In genomic region chr16:96391070-96391469, GRCm38 (mm10) we compare ENCODE assay signal across 18 mouse cellular contexts. TPM values are rescaled to one million over a fixed set of nuclear protein-coding genes. Genes with fewer than 3 reads are reported as not detected.
DNase-seq lines count a peak whose midpoint lies in the region; ATAC-seq and TF ChIP-seq lines count a peak whose summit lies in the region.
"Had no signal": no experiment of that assay in that cellular context is flagged by ENCODE, and none has a peak within 500 bp of the region (broad histone marks: within the 10 kb centered on the region; RNA-seq: fewer than 3 reads in every experiment).

No protein-coding gene starts in this region.

- H3K4me1 ChIP-seq in kidney, adult 2 months (ENCODE audit: control insufficient read depth, insufficient read depth, low read length) = no peaks in the 10 kb centered on the region
- no peaks in the 10 kb centered on the region for H3K4me1 ChIP-seq in kidney, embryonic 16.5 days (ENCODE audit: insufficient read depth, low read length)
- H3K4me1 ChIP-seq in liver, postnatal 0 days (ENCODE audit: insufficient read depth) = no peaks in the 10 kb centered on the region
- H3K4me1 ChIP-seq: forebrain, embryonic 15.5 days; heart, embryonic 13.5 days; intestine, embryonic 15.5 days; liver, embryonic 13.5 days; midbrain, embryonic 13.5 days had no signal

- no peak overlapping the region for H3K27ac ChIP-seq in kidney, adult 2 months (ENCODE audit: insufficient read depth, low read depth, low read length)
- no peak overlapping the region for H3K27ac ChIP-seq in kidney, embryonic 16.5 days (ENCODE audit: low read length)
- no peak overlapping the region for H3K27ac ChIP-seq in liver, postnatal 0 days (ENCODE audit: low read depth)
- H3K27ac ChIP-seq: forebrain, embryonic 15.5 days; heart, embryonic 13.5 days; intestine, embryonic 15.5 days; liver, embryonic 13.5 days; midbrain, embryonic 13.5 days had no signal

- TF ChIP-seq POLR2A in kidney, adult 2 months (IDR thresholded peaks at IDR 0.05; ENCODE audit: low read depth, low read length) = no peak

- no peak; the same call in 1 of the 2 replicates for TF ChIP-seq CTCF in kidney, adult 2 months (conservative IDR thresholded peaks at IDR 0.05; ENCODE audit: insufficient read depth, insufficient read length, low read depth, low read length)
- peak; percentile 33 for TF ChIP-seq CTCF in liver, postnatal 0 days (IDR thresholded peaks at IDR 0.05; ENCODE audit: low read depth)
- TF ChIP-seq CTCF in Patski (IDR thresholded peaks at IDR 0.05) = peak; percentile 56

- CTCF ChIA-PET in Patski (lab: Charles Lee) = no interaction called here

- in situ Hi-C loops in Patski (cut with MboI; ENCODE audit: low pct_unique_long_range_greater_than_20kb) = no loop called here

- H3K9me3 ChIP-seq in kidney, embryonic 16.5 days (ENCODE audit: low read length) = no peaks in the 10 kb centered on the region
- no peaks in the 10 kb centered on the region for H3K9me3 ChIP-seq in liver, postnatal 0 days (ENCODE audit: low read length)
- H3K9me3 ChIP-seq: forebrain, embryonic 15.5 days; heart, embryonic 13.5 days; intestine, embryonic 15.5 days; liver, embryonic 13.5 days; midbrain, embryonic 13.5 days had no signal

- no peak overlapping the region for H3K9ac ChIP-seq in kidney, embryonic 16.5 days (replicated peaks; ENCODE audit: low read length)
- H3K9ac ChIP-seq in liver, postnatal 0 days (replicated peaks) = no peak overlapping the region
- H3K9ac ChIP-seq: forebrain, embryonic 15.5 days; heart, embryonic 13.5 days; intestine, embryonic 15.5 days; liver, embryonic 13.5 days; midbrain, embryonic 13.5 days had no signal

- H3K27me3 ChIP-seq in kidney, adult 2 months (replicated peaks; ENCODE audit: control insufficient read depth, insufficient read depth, low read length) = no peaks in the 10 kb centered on the region
- H3K27me3 ChIP-seq in kidney, embryonic 16.5 days (ENCODE audit: insufficient read depth, low read length) = no peaks in the 10 kb centered on the region
- no peaks in the 10 kb centered on the region for H3K27me3 ChIP-seq in liver, postnatal 0 days (ENCODE audit: insufficient read depth, low read length)
- no peaks in the 10 kb centered on the region for H3K27me3 ChIP-seq in Patski
- H3K27me3 ChIP-seq: forebrain, embryonic 15.5 days; heart, embryonic 13.5 days; intestine, embryonic 15.5 days; liver, embryonic 13.5 days; midbrain, embryonic 13.5 days had no signal

- no peak overlapping the region for H3K4me2 ChIP-seq in kidney, embryonic 16.5 days (replicated peaks; ENCODE audit: low read depth, low read length)
- no peak overlapping the region for H3K4me2 ChIP-seq in liver, postnatal 0 days (ENCODE audit: low read depth, low read length)
- H3K4me2 ChIP-seq: forebrain, embryonic 15.5 days; heart, embryonic 13.5 days; intestine, embryonic 15.5 days; liver, embryonic 13.5 days; midbrain, embryonic 13.5 days had no signal

- POLR2A ChIA-PET in Patski (lab: Charles Lee) = no interaction called here

- no peak for ATAC-seq in kidney, embryonic 16.5 days (ENCODE audit: low FRiP score, low TSS enrichment)
- no peak for ATAC-seq in liver, postnatal 0 days
- no peak for ATAC-seq in Patski
- ATAC-seq: forebrain, embryonic 15.5 days; intestine, embryonic 15.5 days; midbrain, embryonic 13.5 days had no signal

- DNase-seq in cerebellum, postnatal 10 days = peak; percentile 42 to 43
- DNase-seq in cerebellum, adult 8-10 months = no peak
- DNase-seq in kidney, adult 2 months = peak; percentile 25
- DNase-seq in liver, postnatal 0 days = no peak
- DNase-seq in liver = no peak
- DNase-seq in Patski (ENCODE audit: low read depth, low spot score) = no peak
- DNase-seq in frontal cortex, adult 2 months (ENCODE audit: extremely low spot score in 1 of 2, low spot score in 1 of 2) = no peak
- DNase-seq: adrenal gland, adult 2 months; cerebellum, adult 18-20 months; gastrocnemius, postnatal 14 days; liver, embryonic 13.5 days; lung, postnatal 4 days had no signal

- H3K4me3 ChIP-seq in kidney, adult 2 months (ENCODE audit: insufficient read depth, low read depth, low read length) = no peak overlapping the region
- H3K4me3 ChIP-seq in kidney, embryonic 16.5 days (ENCODE audit: low read length) = no peak overlapping the region
- H3K4me3 ChIP-seq in liver, postnatal 0 days (ENCODE audit: low read depth, low read length) = no peak overlapping the region
- H3K4me3 ChIP-seq: forebrain, embryonic 15.5 days; heart, embryonic 13.5 days; intestine, embryonic 15.5 days; liver, embryonic 13.5 days; midbrain, embryonic 13.5 days had no signal

- H3K36me3 ChIP-seq in kidney, adult 2 months (ENCODE audit: control insufficient read depth, insufficient read depth, low read length) = no peaks in the 10 kb centered on the region; the same call in 1 of the 2 replicates
- no peaks in the 10 kb centered on the region for H3K36me3 ChIP-seq in kidney, embryonic 16.5 days (ENCODE audit: insufficient read depth, low read length)
- no peaks in the 10 kb centered on the region for H3K36me3 ChIP-seq in liver, postnatal 0 days (replicated peaks; ENCODE audit: insufficient read depth, low read length)
- H3K36me3 ChIP-seq: forebrain, embryonic 15.5 days; heart, embryonic 13.5 days; intestine, embryonic 15.5 days; liver, embryonic 13.5 days; midbrain, embryonic 13.5 days had no signal

- no peak for TF ChIP-seq EP300 in liver, postnatal 0 days (IDR thresholded peaks at IDR 0.05; ENCODE audit: low read depth)

RNA-seq across cellular contexts. Expression of gene Itgb2l, which starts 52.3 kb away (rescaled TPM):
- not detected in 2 replicates for polyA plus RNA-seq in kidney, adult 2 months (2012; rRNA removed)
- 0.64 and 0.78 TPM in 2 replicates for polyA plus RNA-seq in kidney, embryonic 16.5 days (2015; fragmentation: Nextera tagmentation; extraction: Ambion mirVana)
- 8.7 and 10.0 TPM in 2 replicates for polyA plus RNA-seq in liver, postnatal 0 days (2015; fragmentation: Nextera tagmentation; extraction: Ambion mirVana)
- 1.9 TPM for polyA plus RNA-seq in Patski (2021)
- polyA plus RNA-seq in frontal cortex, adult 2 months (2012; rRNA removed) = not detected in 2 replicates
- polyA plus RNA-seq: adrenal gland, adult 2 months; forebrain, embryonic 15.5 days; heart, embryonic 13.5 days; hindbrain, embryonic 11.5 days; midbrain, embryonic 13.5 days had no signal

Comparison
In these comparisons a context has a peak if more than half of its experiments do, and no peak if none do; other contexts are left out.
1. DNase-seq: peak in cerebellum, postnatal 10 days (2 of 2) and kidney, adult 2 months (single experiment); none in cerebellum, adult 8-10 months (single experiment), liver, postnatal 0 days (single experiment), liver (single experiment), Patski (single experiment) and frontal cortex, adult 2 months (0 of 2).